Mouse (Mus musculus) lung, postnatal 0 days (tissue): ENCODE data around the gene Plcl1. TPM values are rescaled to one million over a fixed set of nuclear protein-coding genes. Genes with fewer than 3 reads are reported as not detected.

Source experiments
- ATAC-seq: fragments of 200-750 bp; cut with Nextera tagmentation; 2 replicates; pipeline ENCODE4 v1.8.0; 2017; ENCODE audit warnings: moderate library complexity
- DNase-seq: peaks from one replicate; pipeline ENCODE4 v3.0.0-alpha.2; 2016; ENCODE audit warnings: low spot score
- H3K27ac ChIP-seq: fragments of 300-500 bp; sonication (generic); 2 replicates; pipeline ENCODE4 v1.5.1; 2014; ENCODE audit warnings: antibody characterized with exemption, mild to moderate bottlenecking, low read length, mixed read lengths
- H3K27me3 ChIP-seq: fragments of 300-500 bp; sonication (generic); replicated peaks from 2 replicates; pipeline ENCODE4 v1.6.1; 2014; ENCODE audit warnings: low read length, mixed read lengths; ENCODE audit not compliant: insufficient read depth
- H3K36me3 ChIP-seq: fragments of 300-500 bp; sonication (generic); 2 replicates; pipeline ENCODE4 v1.6.1; 2014; ENCODE audit warnings: low read length, mixed read lengths; ENCODE audit not compliant: insufficient read depth
- H3K4me1 ChIP-seq: fragments of 300-500 bp; sonication (generic); 2 replicates; pipeline ENCODE4 v1.6.1; 2014; ENCODE audit warnings: antibody characterized with exemption, low read depth, low read length, mixed read lengths; ENCODE audit not compliant: insufficient read depth
- H3K4me2 ChIP-seq: fragments of 300-500 bp; sonication (generic); replicated peaks from 2 replicates; pipeline ENCODE4 v1.6.1; 2014; ENCODE audit warnings: low read depth, mild to moderate bottlenecking, low read length, moderate library complexity, mixed read lengths
- H3K4me3 ChIP-seq: fragments of 300-500 bp; sonication (generic); 2 replicates; pipeline ENCODE4 v1.5.1; 2014; ENCODE audit warnings: low read depth, low read length
- H3K9ac ChIP-seq: fragments of 300-500 bp; sonication (generic); replicated peaks from 2 replicates; pipeline ENCODE4 v1.6.1; 2014; ENCODE audit warnings: low read depth, mild to moderate bottlenecking
- H3K9me3 ChIP-seq: fragments of 300-500 bp; sonication (generic); 2 replicates; pipeline ENCODE4 v1.6.1; 2016; ENCODE audit warnings: low read length, mixed read lengths
- CTCF ChIP-seq: IDR thresholded peaks from 2 replicates; pipeline ENCODE4 v1.5.1; 2016; ENCODE audit warnings: antibody characterized with exemption, mild to moderate bottlenecking
- EP300 ChIP-seq: IDR thresholded peaks from 2 replicates; pipeline ENCODE4 v1.6.1; 2016; ENCODE audit warnings: antibody characterized with exemption, mild to moderate bottlenecking, control low read depth
- WGBS: fragments of 180-500 bp; shearing (Covaris S2); extraction: QIAGEN DNeasy Blood & Tissue Kit; methylation state at CpG from one replicate; pipeline ENCODE4 v1.1.7; 2014; 5-methylcytosine and 5-hydroxymethylcytosine counted together
- polyA plus RNA-seq: library from polyadenylated mRNA; unstranded; fragments of >200 nt; fragmentation: Nextera tagmentation; extraction: Ambion mirVana; gene quantifications from 2 replicates; pipeline ENCODE4 v1.2.1, GENCODE M21; 2015

Gene Plcl1
- polyA plus RNA-seq, 1 experiment from 2014 or later: 1.7 TPM

- WGBS: 57% methylated on average over 4 of the region's 4 CpGs
- no peaks in the 10 kb centered on the region for H3K4me1 ChIP-seq
- no peak overlapping the region for H3K9ac ChIP-seq
- DNase-seq: no peak
- no peak overlapping the region for H3K27ac ChIP-seq
- no peak for ATAC-seq
- H3K4me3 ChIP-seq: no peak overlapping the region
- TF ChIP-seq EP300 (no peak), CTCF (no peak)
- no peak overlapping the region for H3K4me2 ChIP-seq
- H3K36me3 ChIP-seq: no peaks in the 10 kb centered on the region
- no peaks in the 10 kb centered on the region for H3K9me3 ChIP-seq
- no peaks in the 10 kb centered on the region for H3K27me3 ChIP-seq
Observed at GRCm38 (mm10) chr1:55604593-55604992, 198.9 kb downstream of the Plcl1 start.

- no peak for DNase-seq
- Histone ChIP-seq H3K4me1 (no peaks in the 10 kb centered on the region), H3K4me2 (no peak overlapping the region), H3K9me3 (no peaks in the 10 kb centered on the region), H3K27ac (no peak overlapping the region), H3K36me3 (no peaks in the 10 kb centered on the region), H3K27me3 (no peaks in the 10 kb centered on the region), H3K9ac (no peak overlapping the region), H3K4me3 (no peak overlapping the region)
- TF ChIP-seq EP300 (no peak), CTCF (no peak)
- ATAC-seq: no peak
- WGBS: 74% methylated on average over 4 of the region's 4 CpGs
Observed at GRCm38 (mm10) chr1:55605450-55605849, 199.7 kb downstream of the Plcl1 start.

DNA sequence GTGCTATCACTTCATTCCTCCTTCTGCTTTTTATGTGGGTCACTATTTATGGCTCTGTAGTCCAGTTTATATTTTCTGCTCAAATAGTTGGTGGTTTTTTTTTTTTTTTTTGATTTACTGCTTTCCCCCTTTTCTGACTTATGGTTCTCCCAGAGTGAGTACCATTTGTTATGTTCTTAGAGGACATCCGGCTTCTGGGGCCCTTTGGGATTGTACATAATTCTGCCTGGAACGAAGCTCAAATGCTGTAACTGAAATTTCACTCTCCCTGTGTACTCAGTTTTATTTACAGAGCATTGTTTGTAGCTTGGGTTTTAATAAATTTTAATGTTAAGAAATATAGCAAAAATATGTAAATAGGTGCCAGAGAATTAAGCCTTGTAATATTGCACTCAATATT lies 200.2 kb downstream of the Plcl1 start:
- DNase-seq: no peak
- Histone ChIP-seq H3K4me1 (no peaks in the 10 kb centered on the region), H3K27me3 (no peaks in the 10 kb centered on the region), H3K36me3 (no peaks in the 10 kb centered on the region), H3K27ac (no peak overlapping the region), H3K9me3 (no peaks in the 10 kb centered on the region), H3K4me2 (no peak overlapping the region), H3K9ac (no peak overlapping the region), H3K4me3 (no peak overlapping the region)
- WGBS: 66% methylated on average over 2 of the region's 2 CpGs
- TF ChIP-seq EP300 (no peak), CTCF (no peak)
- no peak for ATAC-seq

DNA sequence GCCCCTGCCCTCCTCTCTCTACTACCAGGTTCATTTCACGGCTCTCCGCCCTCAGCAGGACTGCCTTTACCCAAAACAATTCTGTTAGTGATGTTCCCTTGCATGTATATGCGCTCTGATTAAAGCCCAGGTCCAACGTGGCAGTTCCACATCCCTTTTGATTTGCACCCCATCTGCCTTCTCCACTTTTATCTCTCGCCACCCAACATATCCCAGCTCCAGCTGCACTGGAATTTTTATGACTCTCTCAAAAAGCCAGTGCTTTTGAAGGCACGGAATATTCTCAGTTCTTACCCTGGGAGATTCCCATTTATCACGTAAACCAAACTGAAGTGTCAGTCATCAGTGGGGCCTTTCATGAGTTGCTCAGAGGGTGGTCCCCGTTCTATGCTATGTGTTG lies 200.7 kb downstream of the Plcl1 start:
- ATAC-seq (no peak), DNase-seq (no peak)
- Histone ChIP-seq H3K4me3 (no peak overlapping the region), H3K36me3 (no peaks in the 10 kb centered on the region), H3K4me1 (no peaks in the 10 kb centered on the region), H3K9ac (no peak overlapping the region), H3K9me3 (no peaks in the 10 kb centered on the region), H3K4me2 (no peak overlapping the region), H3K27me3 (no peaks in the 10 kb centered on the region), H3K27ac (no peak overlapping the region)
- WGBS: 61% methylated on average over 8 of the region's 8 CpGs
- no peak for TF ChIP-seq CTCF
- TF ChIP-seq EP300: no peak

DNA sequence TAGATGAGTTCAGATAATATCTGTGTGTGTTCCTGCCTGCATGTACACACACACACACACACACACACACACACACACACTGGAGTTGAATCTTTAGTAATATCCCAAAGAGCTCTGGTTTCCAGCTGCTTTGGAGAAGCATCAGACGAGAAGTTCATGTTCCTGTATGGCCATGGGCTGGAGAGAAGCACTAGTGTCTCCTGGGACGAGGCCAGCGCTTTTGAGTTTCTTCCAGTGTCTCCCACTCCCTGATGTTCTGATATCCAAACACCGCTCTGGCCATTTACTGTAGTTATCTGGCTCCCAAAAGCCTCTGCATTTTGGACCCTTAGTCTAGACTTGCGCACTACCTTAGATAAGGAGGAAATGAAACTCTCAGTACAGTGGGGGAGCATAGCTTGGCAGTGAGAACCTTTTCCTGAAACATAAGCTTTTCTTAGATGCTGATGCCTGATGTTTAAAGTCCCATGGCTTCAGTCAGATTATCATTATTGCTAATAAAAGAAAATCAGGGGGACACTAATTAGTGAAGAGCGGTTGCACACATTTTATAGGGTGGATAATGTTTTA lies 207.1 kb downstream of the Plcl1 start:
- H3K36me3 ChIP-seq: no peaks in the 10 kb centered on the region
- DNase-seq: no peak
- no peak for ATAC-seq
- H3K9me3 ChIP-seq: no peaks in the 10 kb centered on the region
- no peak overlapping the region for H3K4me2 ChIP-seq
- no peak overlapping the region for H3K4me3 ChIP-seq
- WGBS: 83% methylated on average over 6 of the region's 6 CpGs
- H3K27ac ChIP-seq: no peak overlapping the region
- no peaks in the 10 kb centered on the region for H3K27me3 ChIP-seq
- H3K4me1 ChIP-seq: no peaks in the 10 kb centered on the region
- H3K9ac ChIP-seq: no peak overlapping the region
- TF ChIP-seq EP300 (no peak), CTCF (no peak)

- H3K4me3 ChIP-seq: no peak overlapping the region
- DNase-seq (no peak), ATAC-seq (no peak)
- TF ChIP-seq EP300: no peak
- TF ChIP-seq CTCF: no peak
- H3K9me3 ChIP-seq: no peaks in the 10 kb centered on the region
- no peak overlapping the region for H3K27ac ChIP-seq
- no peak overlapping the region for H3K4me2 ChIP-seq
- H3K27me3 ChIP-seq: no peaks in the 10 kb centered on the region
- no peaks in the 10 kb centered on the region for H3K36me3 ChIP-seq
- 0 out of 2 replicates have a peak, but pooled peaks cover 7% of the 10 kb centered on the region for H3K4me1 ChIP-seq
- no peak overlapping the region for H3K9ac ChIP-seq
- 86% methylated on average over 2 of the region's 2 CpGs for WGBS
Observed at GRCm38 (mm10) chr1:55617857-55618256, 212.1 kb downstream of the Plcl1 start.
